Mouse (Mus musculus) kidney, postnatal 10 days (tissue): Measurements from ENCODE around the gene Gabra3.

Experiments used
- DNase-seq: peaks from one replicate; pipeline ENCODE4 v3.0.0; 2021; ENCODE audit warnings: mixed read lengths

Gabra3 gene

DNA sequence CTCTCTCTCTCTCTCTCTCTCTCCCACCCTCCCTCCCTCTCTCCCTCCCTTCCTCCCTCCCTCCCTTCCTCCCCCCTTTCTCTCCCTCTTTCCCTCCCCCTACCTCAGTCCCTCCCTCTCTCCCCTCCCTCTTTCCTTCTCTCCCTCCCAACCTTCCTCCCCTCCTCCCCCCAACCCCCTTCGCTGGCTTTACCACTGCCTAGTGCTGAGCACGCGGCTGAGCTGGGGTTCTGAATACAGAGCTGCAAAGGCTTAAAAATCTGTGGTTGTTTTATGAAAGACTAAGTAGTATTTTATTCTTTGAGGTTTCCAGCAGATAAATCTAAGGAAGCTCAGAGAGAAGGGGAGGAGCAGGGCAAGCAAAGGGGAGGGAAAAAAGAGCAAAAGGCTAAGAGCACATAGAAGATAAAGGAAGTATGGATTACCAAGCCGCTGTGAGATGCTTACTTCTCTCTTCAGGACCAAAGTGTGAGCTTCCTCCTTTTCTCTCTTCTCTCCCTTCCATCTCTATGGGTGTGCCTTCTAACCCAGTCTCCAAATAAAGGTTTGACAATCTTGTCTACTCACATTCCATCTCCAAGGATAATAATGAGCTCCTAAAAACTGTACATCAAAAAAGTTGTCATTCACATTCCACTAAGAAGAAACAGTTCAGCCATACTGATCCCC is at the start of gene Gabra3:
Gabra3 (minus strand) TSS at position 619 of the 669 bp plus-strand sequence.
- DNase-seq = peak; percentile 11

- no peak for DNase-seq
Observed at GRCm38 (mm10) chrX:72655789-72656188, 859 bp downstream of the Gabra3 start.

- no peak for DNase-seq
Observed at GRCm38 (mm10) chrX:72655381-72655780, 1.3 kb downstream of the Gabra3 start.

DNA sequence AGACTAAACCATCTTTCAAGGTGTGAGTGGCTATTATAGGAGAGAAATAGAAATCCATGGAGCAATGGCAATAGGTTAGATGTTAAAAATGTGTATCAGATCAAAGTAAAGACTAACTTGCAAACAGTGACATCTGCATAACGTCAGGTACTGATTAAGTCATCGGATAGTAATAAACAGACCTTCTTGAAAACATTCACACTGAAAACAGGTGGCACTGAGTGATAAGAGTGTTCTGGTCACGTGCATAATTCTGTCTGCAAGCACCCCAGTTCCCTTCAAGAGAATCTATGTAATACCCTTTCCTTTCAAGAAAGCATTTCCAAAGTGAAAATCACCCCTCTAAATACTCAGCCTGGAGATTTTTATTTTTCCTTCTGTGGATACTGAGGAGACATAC is 6.0 kb downstream of the Gabra3 start:
- DNase-seq = no peak

GRCm38 (mm10) chrX:72644691-72645090 is 12.0 kb downstream of the Gabra3 start:
- peak; percentile 8 for DNase-seq

DNA sequence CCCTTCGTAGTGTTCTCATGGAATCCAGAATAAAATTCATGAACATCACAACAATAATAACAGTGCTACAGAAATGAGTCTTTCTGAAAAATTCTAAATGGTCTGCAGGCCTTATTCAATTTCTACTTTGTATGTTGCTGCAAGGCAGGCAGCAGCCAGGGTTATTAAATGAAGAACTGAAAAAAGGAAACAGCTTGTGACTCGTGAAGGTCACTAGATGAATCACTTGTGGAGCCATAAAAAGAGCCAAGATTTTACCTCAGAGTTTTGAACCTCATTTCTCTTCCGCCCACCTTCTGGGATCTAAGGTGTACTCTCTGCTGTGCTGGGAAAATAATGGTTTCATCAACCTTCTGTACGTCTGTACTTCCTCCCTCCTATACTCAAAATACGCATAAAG is 159.4 kb downstream of the Gabra3 start:
- no peak for DNase-seq

GRCm38 (mm10) chrX:72489806-72490205 is 166.8 kb downstream of the Gabra3 start:
- no peak for DNase-seq

GRCm38 (mm10) chrX:72386758-72387157 is 269.9 kb downstream of the Gabra3 start, which contains the start of gene Magea10:
Magea10 (minus strand) TSS chrX:72386858.
- DNase-seq = no peak
